Mouse (Mus musculus) CH12.LX (cell line): ENCODE results near the gene Tmem169. TPM values are rescaled to one million over a fixed set of nuclear protein-coding genes. Genes with fewer than 3 reads are reported as not detected.

ENCODE experiments used
- DNase-seq: peaks from one replicate; pipeline ENCODE4 v3.0.0-alpha.2; 2013; ENCODE audit errors: extremely low read depth
- H3K27ac ChIP-seq: 2 replicates; pipeline ENCODE4 v1.5.1; 2012; ENCODE audit warnings: low read depth, mild to moderate bottlenecking, control low read depth, moderate library complexity; ENCODE audit not compliant: insufficient read depth
- H3K27me3 ChIP-seq: replicated peaks from 2 replicates; pipeline ENCODE3; 2012; ENCODE audit warnings: inconsistent platforms
- H3K36me3 ChIP-seq, 2 experiments: replicated peaks in 1 of 2; 2 replicates each; pipeline versions ENCODE3 to v1.6.1; 2012; ENCODE audit warnings: inconsistent platforms in 1 of 2, low read length in 1 of 2, mild to moderate bottlenecking in 1 of 2, mixed read lengths in 1 of 2, moderate library complexity in 1 of 2; ENCODE audit not compliant: control insufficient read depth in 1 of 2, insufficient read depth in 1 of 2
- H3K4me1 ChIP-seq, 2 experiments: 2 replicates each; pipeline ENCODE4 v1.6.1; 2012; ENCODE audit warnings: inconsistent platforms in 1 of 2, moderate library complexity in 1 of 2; ENCODE audit not compliant: insufficient read depth in 2 of 2, control insufficient read depth in 1 of 2
- H3K4me2 ChIP-seq: 2 replicates; pipeline ENCODE4 v1.6.1; 2012; ENCODE audit warnings: low read depth, mild to moderate bottlenecking, control low read depth; ENCODE audit not compliant: poor library complexity, insufficient read depth, severe bottlenecking
- H3K4me3 ChIP-seq, 3 experiments: fragments of 150-350 bp in 1 of 3; sonication (generic) in 1 of 3; replicated peaks in 1 of 3; 2 replicates each; pipeline versions ENCODE3 to v1.5.1; 2011 to 2012; ENCODE audit warnings: low read depth in 2 of 3, low read length in 2 of 3, mild to moderate bottlenecking in 2 of 3, moderate library complexity in 2 of 3, control low read depth in 1 of 3, improper control_type of control experiment in 1 of 3, inconsistent platforms in 1 of 3, mixed read lengths in 1 of 3; ENCODE audit not compliant: poor library complexity in 1 of 3
- H3K79me2 ChIP-seq: replicated peaks from 2 replicates; pipeline ENCODE4 v1.6.1; 2012; ENCODE audit warnings: mild to moderate bottlenecking, moderate library complexity; ENCODE audit not compliant: control insufficient read depth, poor library complexity, insufficient read depth, severe bottlenecking; ENCODE audit errors: extremely low read depth
- H3K9ac ChIP-seq: 2 replicates; pipeline ENCODE4 v1.6.1; 2012; ENCODE audit warnings: low read depth, mild to moderate bottlenecking, control low read depth, moderate library complexity; ENCODE audit not compliant: insufficient read depth
- H3K9me3 ChIP-seq: replicated peaks from 2 replicates; pipeline ENCODE3; 2012; ENCODE audit warnings: low read length, inconsistent platforms, mixed read lengths
- BHLHE40 ChIP-seq: IDR thresholded peaks from 2 replicates; pipeline ENCODE4 v1.6.1; 2011; ENCODE audit warnings: mild to moderate bottlenecking, low read depth, low read length, improper control_type of control experiment
- CHD1 ChIP-seq: IDR thresholded peaks from 2 replicates; pipeline ENCODE4 v1.6.1; 2012; ENCODE audit warnings: low read depth, low read length, improper control_type of control experiment, inconsistent platforms
- CTCF ChIP-seq, 2 experiments: IDR thresholded peaks in 1 of 2; conservative IDR thresholded peaks in 1 of 2; 2 replicates each; pipeline ENCODE4 v1.5.1; 2011 to 2012; ENCODE audit warnings: low read depth in 2 of 2, low read length in 2 of 2, improper control_type of control experiment in 1 of 2, inconsistent platforms in 1 of 2, mild to moderate bottlenecking in 1 of 2, moderate library complexity in 1 of 2
- E2F4 ChIP-seq: IDR thresholded peaks from 2 replicates; pipeline ENCODE4 v1.6.1; 2011; ENCODE audit warnings: low read depth, low read length, improper control_type of control experiment; ENCODE audit not compliant: insufficient replicate concordance
- EP300 ChIP-seq: IDR thresholded peaks from 2 replicates; pipeline ENCODE4 v1.6.1; 2011; ENCODE audit warnings: low read length, improper control_type of control experiment
- ETS1 ChIP-seq: conservative IDR thresholded peaks from 2 replicates; pipeline ENCODE4 v1.6.1; 2012; ENCODE audit warnings: low read depth, mild to moderate bottlenecking, inconsistent platforms, low read length, improper control_type of control experiment, moderate library complexity
- GABPA ChIP-seq: IDR thresholded peaks from 2 replicates; pipeline ENCODE4 v1.6.1; 2012; ENCODE audit warnings: low read depth, low read length, improper control_type of control experiment, inconsistent platforms; ENCODE audit not compliant: insufficient replicate concordance
- IRF4 ChIP-seq: IDR thresholded peaks from 2 replicates; pipeline ENCODE4 v1.6.1; 2014; ENCODE audit warnings: low read depth, mild to moderate bottlenecking, inconsistent platforms, low read length, improper control_type of control experiment
- JUN ChIP-seq: IDR thresholded peaks from 2 replicates; pipeline ENCODE4 v1.6.1; 2011; ENCODE audit warnings: low read depth, mild to moderate bottlenecking, low read length, improper control_type of control experiment, moderate library complexity; ENCODE audit not compliant: insufficient read depth
- JUND ChIP-seq: conservative IDR thresholded peaks from 2 replicates; pipeline ENCODE4 v1.6.1; 2011; ENCODE audit warnings: low read depth, low read length, improper control_type of control experiment
- KAT2A ChIP-seq: IDR thresholded peaks from 2 replicates; pipeline ENCODE4 v1.6.1; 2012; ENCODE audit warnings: low read length, improper control_type of control experiment, inconsistent platforms; ENCODE audit not compliant: insufficient replicate concordance
- MAFK ChIP-seq: IDR thresholded peaks from 2 replicates; pipeline ENCODE4 v1.6.1; 2011; ENCODE audit warnings: low read length, improper control_type of control experiment; ENCODE audit not compliant: insufficient replicate concordance
- MAX ChIP-seq: IDR thresholded peaks from 2 replicates; pipeline ENCODE4 v1.6.1; 2011; ENCODE audit warnings: low read length, improper control_type of control experiment
- MAZ ChIP-seq: IDR thresholded peaks from 2 replicates; pipeline ENCODE4 v1.6.1; 2012; ENCODE audit warnings: low read depth, mild to moderate bottlenecking, inconsistent platforms, low read length, improper control_type of control experiment, moderate library complexity
- MEF2A ChIP-seq: IDR thresholded peaks from 2 replicates; pipeline ENCODE4 v1.6.1; 2014; ENCODE audit warnings: low read depth, mild to moderate bottlenecking, inconsistent platforms, low read length, improper control_type of control experiment, borderline replicate concordance
- MXI1 ChIP-seq: IDR thresholded peaks from 2 replicates; pipeline ENCODE4 v1.6.1; 2011; ENCODE audit warnings: mild to moderate bottlenecking, low read depth, low read length, improper control_type of control experiment
- MYC ChIP-seq: IDR thresholded peaks from 2 replicates; pipeline ENCODE4 v1.6.1; 2011; ENCODE audit warnings: low read depth, mild to moderate bottlenecking, improper control_type of control experiment, low read length
- NELFE ChIP-seq: IDR thresholded peaks from 2 replicates; pipeline ENCODE4 v1.6.1; 2011; ENCODE audit warnings: low read depth, low read length, improper control_type of control experiment
- NRF1 ChIP-seq: IDR thresholded peaks from 2 replicates; pipeline ENCODE4 v1.6.1; 2014; ENCODE audit warnings: low read depth, mild to moderate bottlenecking, inconsistent platforms, low read length, improper control_type of control experiment, moderate library complexity
- POLR2A ChIP-seq: IDR thresholded peaks from 2 replicates; pipeline ENCODE4 v1.6.1; 2011; ENCODE audit warnings: low read depth, mild to moderate bottlenecking, improper control_type of control experiment, low read length
- POLR2AphosphoS2 ChIP-seq: IDR thresholded peaks from 2 replicates; pipeline ENCODE4 v1.6.1; 2011; ENCODE audit warnings: low read depth, low read length, improper control_type of control experiment
- RAD21 ChIP-seq: IDR thresholded peaks from 2 replicates; pipeline ENCODE4 v1.6.1; 2011; ENCODE audit warnings: low read depth, mild to moderate bottlenecking, low read length, improper control_type of control experiment, moderate library complexity
- SIN3A ChIP-seq: IDR thresholded peaks from 2 replicates; pipeline ENCODE4 v1.6.1; 2012; ENCODE audit warnings: low read length, improper control_type of control experiment, inconsistent platforms
- SMC3 ChIP-seq: IDR thresholded peaks from 2 replicates; pipeline ENCODE4 v1.6.1; 2011; ENCODE audit warnings: low read depth, low read length, improper control_type of control experiment
- TBP ChIP-seq: conservative IDR thresholded peaks from 2 replicates; pipeline ENCODE4 v1.6.1; 2011; ENCODE audit warnings: low read depth, low read length, improper control_type of control experiment
- TCF12 ChIP-seq: IDR thresholded peaks from 2 replicates; pipeline ENCODE4 v1.6.1; 2014; ENCODE audit warnings: low read depth, mild to moderate bottlenecking, inconsistent platforms, low read length, improper control_type of control experiment
- USF1 ChIP-seq: IDR thresholded peaks from 2 replicates; pipeline ENCODE4 v1.6.1; 2014; ENCODE audit warnings: low read depth, mild to moderate bottlenecking, inconsistent platforms, low read length, improper control_type of control experiment
- USF2 ChIP-seq: conservative IDR thresholded peaks from 2 replicates; pipeline ENCODE4 v1.6.1; 2011; ENCODE audit warnings: low read depth, low read length, improper control_type of control experiment
- ZMIZ1 ChIP-seq: IDR thresholded peaks from 2 replicates; pipeline ENCODE4 v1.6.1; 2012; ENCODE audit warnings: low read depth, mild to moderate bottlenecking, inconsistent platforms, low read length, improper control_type of control experiment
- ZNF384 ChIP-seq: IDR thresholded peaks from 2 replicates; pipeline ENCODE4 v1.6.1; 2012; ENCODE audit warnings: low read depth, low read length, improper control_type of control experiment, inconsistent platforms
- dilution Hi-C: fragments of 300-500 bp; cut with MboI; formaldehyde crosslinking; loops from 2 replicates; pipeline ENCODE4 v1.14.3; 2020; ENCODE audit warnings: low sequenced_read_pairs; ENCODE audit not compliant: extremely low pct_unique_long_range_greater_than_20kb, extremely low pct_ligation_motif_present
- in situ Hi-C: fragments of 300-500 bp; cut with MboI; formaldehyde crosslinking; loops from 3 replicates; pipeline ENCODE4 v1.14.3; 2019; ENCODE audit warnings: low sequenced_read_pairs, low pct_ligation_motif_present, low pct_unique_long_range_greater_than_20kb, mixed read lengths
- polyA plus RNA-seq: library from polyadenylated mRNA; unstranded; fragments of >175 nt; gene quantifications from 2 replicates; pipeline ENCODE4 v1.2.1, GENCODE M21; 2012; ENCODE audit warnings: low read depth; ENCODE audit not compliant: insufficient read length
- total RNA-seq, 2 experiments: library from RNA; depleted of rRNA; stranded (reverse); fragments of 300-350 nt in 1 of 2; fragments of >200 nt in 1 of 2; gene quantifications; 2 replicates each; pipeline ENCODE4 v1.2.3; 2012 to 2014

Tmem169 gene
- total and polyA plus RNA-seq, 3 experiments, result 0.17 to 0.26 TPM; not detected in 1

DNA sequence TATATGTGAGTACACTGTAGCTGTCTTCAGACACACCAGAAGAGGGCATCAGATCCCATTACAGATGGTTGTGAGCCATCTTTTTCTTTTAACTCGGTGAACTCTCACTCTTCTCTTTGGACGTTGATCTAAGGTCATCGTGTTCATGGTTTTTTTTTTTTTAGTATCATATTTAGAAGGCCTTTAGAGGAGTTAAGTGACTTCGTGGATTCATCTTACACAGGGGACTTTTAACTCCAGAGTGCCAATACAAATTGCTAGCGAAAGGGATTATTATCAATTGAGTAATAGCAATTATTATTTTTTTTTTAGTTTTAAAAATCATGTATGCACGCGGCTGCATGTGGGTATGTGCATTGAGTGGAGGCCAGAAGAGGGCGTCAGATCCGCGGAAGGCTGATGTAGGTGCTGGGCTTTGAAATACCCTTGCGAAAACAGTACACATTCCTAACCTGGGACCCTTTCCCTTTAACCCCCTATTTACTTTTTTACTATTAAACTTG, 22.6 kb downstream of the Tmem169 start:
- DNase-seq, result peak; percentile 61

DNA sequence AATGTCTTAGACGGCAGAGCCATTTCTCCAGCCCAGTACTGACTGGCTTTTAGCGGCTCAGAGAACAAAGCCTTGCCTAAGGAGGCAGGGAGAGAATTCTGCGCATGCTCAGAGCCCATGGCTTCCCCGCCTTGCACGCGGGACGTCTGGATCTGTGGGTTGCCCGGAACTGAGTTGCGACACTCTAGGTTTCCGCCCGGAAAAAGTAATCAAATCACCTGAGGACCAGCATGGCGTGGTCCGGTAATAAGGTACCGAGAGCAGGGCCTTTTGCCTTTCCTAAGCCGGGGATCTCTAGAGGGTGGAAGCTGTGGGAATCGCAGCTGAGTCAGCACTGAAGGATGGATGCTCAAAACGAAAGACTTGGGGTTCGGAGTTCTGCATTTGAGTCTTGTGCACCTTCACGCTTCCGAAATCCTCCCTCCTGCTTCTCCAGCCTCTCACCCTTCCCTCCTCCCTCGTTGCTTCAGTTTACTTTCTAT, 23.2 kb downstream of the Tmem169 start, which contains the start of gene Xrcc5:
Xrcc5 (plus strand) TSS at position 105 of the 482 bp plus-strand sequence.
- peak within 1 kb of the TSS; percentile 82 to 98 (median 94) for H3K4me3 ChIP-seq
- H3K36me3 ChIP-seq, result peaks cover 5 to 26% of the 10 kb centered on the region in 2 experiments
- H3K4me1 ChIP-seq, result peaks cover 6 to 29% of the 10 kb centered on the region in 2 experiments; a peak in 3 of 4 replicates
- H3K9me3 ChIP-seq, result no peaks in the 10 kb centered on the region
- H3K79me2 ChIP-seq, result no peaks in the 10 kb centered on the region
- dilution Hi-C loops (no loop called here), in situ Hi-C loops (loop anchor here (10.0 kb wide), 1 partner anchor 537 kb away; no protein-coding TSS in a partner anchor)
- peak within 1 kb of the TSS; percentile 82 for H3K9ac ChIP-seq
- H3K27ac ChIP-seq, result peak within 1 kb of the TSS; percentile 37; the same call in 1 of the 2 replicates
- no peaks in the 10 kb centered on the region for H3K27me3 ChIP-seq
- peak within 1 kb of the TSS; percentile 95 for H3K4me2 ChIP-seq
- DNase-seq, result peak; percentile 97
- 0 out of 2 replicates have a peak, but pooled peaks have one; percentile 65 for TF ChIP-seq KAT2A
- peak; percentile 96 for TF ChIP-seq TBP
- no peak for TF ChIP-seq SMC3
- 0 out of 2 replicates have a peak, but pooled peaks have one; percentile 60 for TF ChIP-seq ZMIZ1
- TF ChIP-seq POLR2AphosphoS2, result peak; percentile 85; the same call in 1 of the 2 replicates
- TF ChIP-seq MXI1, result peak; percentile 89
- no peak for TF ChIP-seq RAD21
- TF ChIP-seq MEF2A, result peak; percentile 45; the same call in 1 of the 2 replicates
- TF ChIP-seq USF1, result no peak
- TF ChIP-seq IRF4, result peak; percentile 62
- peak; percentile 85 for TF ChIP-seq MAFK
- no peak for TF ChIP-seq EP300
- peak; percentile 65; the same call in 1 of the 2 replicates for TF ChIP-seq BHLHE40
- peak; percentile 92 for TF ChIP-seq NELFE
- TF ChIP-seq TCF12, result peak; percentile 96
- no peak for TF ChIP-seq JUN
- peak; percentile 24; the same call in 1 of the 2 replicates for TF ChIP-seq ETS1
- TF ChIP-seq GABPA, result no peak
- peak; percentile 94 for TF ChIP-seq NRF1
- peak; percentile 92 for TF ChIP-seq POLR2A
- peak; percentile 90; the same call in 1 of the 2 replicates for TF ChIP-seq MAX
- TF ChIP-seq E2F4, result peak; percentile 76; the same call in 1 of the 2 replicates
- TF ChIP-seq JUND, result no peak; the same call in 1 of the 2 replicates
- no peak; the same call in 1 of the 2 replicates for TF ChIP-seq USF2
- no peak for TF ChIP-seq MAZ
- TF ChIP-seq MYC, result peak; percentile 94; the same call in 1 of the 2 replicates
- peak; percentile 82; the same call in 1 of the 2 replicates for TF ChIP-seq SIN3A

More for the DNA sequence above, 22.6 kb downstream of the Tmem169 start:
- dilution Hi-C loops (no loop called here), in situ Hi-C loops (loop anchor here (10.0 kb wide), 1 partner anchor 538 kb away; no protein-coding TSS in a partner anchor)
- Histone ChIP-seq H3K27ac (no peak overlapping the region), H3K4me3 (peak overlapping the region; percentile 82 to 98 (median 94)), H3K4me2 (peak overlapping the region; percentile 70), H3K27me3 (no peaks in the 10 kb centered on the region), H3K36me3 (peaks cover under 1 to 19% of the 10 kb centered on the region in 2 experiments), H3K9me3 (no peaks in the 10 kb centered on the region), H3K4me1 (peaks cover 6 to 29% of the 10 kb centered on the region in 2 experiments; a peak in 3 of 4 replicates), H3K9ac (peak overlapping the region; percentile 76), H3K79me2 (no peaks in the 10 kb centered on the region)
- TF ChIP-seq USF2 (no peak), MYC (peak; percentile 60; the same call in 1 of the 2 replicates), CTCF (conservative IDR thresholded peaks at IDR 0.05 in 1 of 2, IDR thresholded peaks at IDR 0.05 in 1 of 2; ENCODE audit: low read depth in 2 of 2, low read length in 2 of 2) (peak; percentile 36 to 59; a peak in 3 of 4 replicates), BHLHE40 (0 out of 2 replicates have a peak, but pooled peaks have one; percentile 10), ZNF384 (peak; percentile 71), CHD1 (0 out of 2 replicates have a peak, but pooled peaks have one; percentile 72), EP300 (no peak)
